Mouse (Mus musculus) gastrocnemius, postnatal 36 days (tissue): ENCODE results near the gene Ahctf1. TPM values are rescaled to one million over a fixed set of nuclear protein-coding genes. Genes with fewer than 3 reads are reported as not detected.
A peak's percentile ranks its signal among the peaks of the same experiment; 100 is the strongest.
"Not testable (repeated sequence)": the region's sequence is repeated elsewhere in the genome, so short reads cannot be mapped to it uniquely, and the experiment has no call there.

Experiments
- DNase-seq, 2 experiments: peaks; one replicate each; pipeline ENCODE4 v3.0.0; 2022
- intact Hi-C: fragments of 180-260 bp; cut with DNase I; formaldehyde crosslinking; loops from one replicate; pipeline ENCODE4 v1.15.1; 2025
- long read RNA-seq, 2 experiments: library from polyadenylated mRNA; stranded (forward); transcript quantifications; one replicate each; pipeline ENCODE4 v2.0.0; 2021
- total RNA-seq, 2 experiments: library from RNA; stranded (reverse); gene quantifications; 2 replicates each; pipeline ENCODE4 v1.2.3; 2021

Ahctf1 gene
- total RNA-seq: 10 to 100 TPM; 14.8 to 15.3 TPM
- long read RNA-seq, experiment 1, partial matches to known transcripts: 2 of 5 reads
- long read RNA-seq, experiment 1, other reads (novel, unspliced or antisense): 3 of 5 reads
- long read RNA-seq, experiment 2, partial matches to known transcripts: 1 of 2 reads
- long read RNA-seq, experiment 2, other reads (novel, unspliced or antisense): 0 of 2 reads

DNA sequence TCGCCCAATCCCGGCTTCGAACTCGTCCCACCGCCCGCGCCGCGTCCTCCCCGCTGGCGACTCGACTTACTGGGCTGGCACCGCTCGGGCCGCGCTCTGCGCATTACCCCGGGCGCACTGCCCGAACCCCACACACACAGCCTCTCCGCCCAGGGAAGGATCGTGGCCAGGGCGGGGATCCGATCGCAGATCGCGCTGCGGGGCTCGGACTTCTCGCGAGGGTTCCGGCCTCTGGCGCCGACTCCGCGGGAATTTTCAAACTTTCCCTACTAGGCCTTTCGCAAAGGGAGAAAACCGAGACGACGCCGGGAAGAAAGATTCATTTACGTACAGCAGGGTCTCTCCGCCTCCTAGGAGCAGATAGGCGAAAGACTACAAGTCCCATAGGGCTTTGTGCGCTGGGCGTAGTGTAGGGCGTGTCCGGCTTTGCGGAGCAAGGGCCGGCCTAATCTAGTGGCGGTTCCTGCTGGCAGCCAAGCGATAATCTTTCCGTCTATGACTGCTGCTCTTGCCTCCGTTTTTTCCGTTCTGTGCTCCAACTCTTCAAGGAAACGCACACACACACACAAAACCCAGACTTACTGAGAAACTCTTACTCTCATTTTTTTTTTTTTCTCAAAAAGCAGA, at the start of gene Ahctf1:
Ahctf1 (minus strand) TSS at position 168 of the 627 bp plus-strand sequence.
- intact Hi-C loops: loop anchor here (2.0 kb wide), 1 partner anchor 41 kb away; no protein-coding TSS in a partner anchor
- peak; percentile 97 to 98 for DNase-seq

DNA sequence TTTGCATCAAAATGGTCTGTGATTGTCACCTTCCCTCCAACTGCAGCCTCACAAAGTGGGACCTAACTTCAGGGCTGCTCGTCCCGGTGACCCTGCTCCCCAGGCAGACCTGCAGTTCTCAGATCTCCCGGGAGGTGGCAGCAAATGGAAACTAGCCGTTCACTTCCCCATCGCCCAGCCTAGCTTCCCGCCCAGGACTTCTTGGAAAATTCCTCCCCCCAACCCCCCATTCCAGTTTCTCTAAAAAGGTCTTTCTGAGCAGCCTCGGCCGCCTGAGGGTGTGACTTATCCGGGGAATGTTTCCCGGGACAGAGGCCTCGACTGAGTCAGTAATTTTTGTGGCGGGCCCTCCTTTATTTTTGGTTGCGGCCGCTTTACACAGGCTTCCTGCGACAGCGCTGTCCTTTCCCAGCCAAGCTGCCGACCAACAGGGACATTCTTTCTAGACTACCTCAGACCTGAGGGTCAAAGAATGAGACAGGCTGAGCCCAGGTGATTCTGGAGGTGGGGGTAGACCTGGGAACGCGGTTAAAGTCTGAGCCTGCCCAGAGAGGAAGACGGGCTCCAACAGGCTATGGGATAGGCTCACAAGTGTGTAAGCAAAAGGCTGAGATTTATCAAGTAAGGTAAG, 44.4 kb upstream of the Ahctf1 start:
- DNase-seq: peak; percentile 83 to 89
- intact Hi-C loops: loop anchor here (5.0 to 10.0 kb wide), 2 partner anchors 203 to 379 kb away; no protein-coding TSS in a partner anchor

DNA sequence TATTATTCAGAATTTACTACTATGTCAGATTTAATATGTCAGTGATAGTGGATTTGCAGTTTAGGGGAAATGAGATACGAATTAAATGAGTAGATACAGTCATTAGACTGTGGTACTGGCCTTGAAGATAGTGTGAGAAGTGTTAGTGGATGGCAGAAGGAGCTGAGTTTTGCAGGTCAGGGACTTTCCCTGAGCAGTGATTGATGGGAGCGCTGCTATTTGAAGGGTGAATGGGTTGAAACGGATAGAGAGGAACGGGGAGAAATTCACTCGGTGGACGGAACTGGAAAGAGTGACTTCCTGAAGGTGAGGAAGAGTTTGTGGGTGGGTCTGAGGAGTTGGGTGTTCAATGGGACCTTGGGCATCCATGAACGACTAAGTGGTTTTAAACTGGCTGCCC, 43.7 kb upstream of the Ahctf1 start:
- no peak for DNase-seq
- intact Hi-C loops: loop anchor here (5.0 to 10.0 kb wide), 2 partner anchors 202 to 380 kb away; no protein-coding TSS in a partner anchor

DNA sequence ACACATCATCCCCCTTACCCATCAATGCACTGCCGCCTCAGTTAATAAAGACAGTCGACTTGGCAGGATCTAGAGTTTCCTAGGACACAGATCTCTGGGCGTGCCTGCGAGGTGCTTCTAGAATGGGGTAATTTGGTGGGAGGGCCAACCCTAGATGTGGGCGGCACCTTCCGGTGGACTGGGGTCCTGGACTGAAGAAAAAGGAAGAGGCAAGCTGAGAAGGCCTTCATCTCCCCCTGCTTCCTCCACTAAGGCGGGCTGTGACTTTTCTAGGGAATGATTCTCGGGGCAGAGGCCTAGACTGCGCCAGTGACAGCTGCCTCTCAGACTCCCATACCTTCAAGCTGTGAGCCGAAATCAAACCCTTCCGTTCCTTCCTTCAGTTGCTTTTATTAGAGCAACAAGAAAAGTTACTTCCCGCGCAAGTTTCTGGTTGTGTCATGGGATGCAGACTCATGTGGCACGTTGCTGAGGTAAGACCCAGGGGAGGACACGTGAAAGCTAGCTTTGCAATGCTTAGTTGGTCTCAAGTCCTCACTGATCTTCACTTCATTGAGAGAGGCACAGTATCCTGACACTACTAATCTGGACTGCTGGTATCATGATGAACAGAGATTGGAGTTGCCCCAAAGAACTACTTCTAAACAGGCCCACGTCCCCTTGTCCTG, 42.5 kb upstream of the Ahctf1 start:
- no peak for DNase-seq
- intact Hi-C loops: loop anchor here (2.0 to 10.0 kb wide), 3 partner anchors 43 to 381 kb away; partner anchors contain the start of genes Ahctf1 and Gm10518

DNA sequence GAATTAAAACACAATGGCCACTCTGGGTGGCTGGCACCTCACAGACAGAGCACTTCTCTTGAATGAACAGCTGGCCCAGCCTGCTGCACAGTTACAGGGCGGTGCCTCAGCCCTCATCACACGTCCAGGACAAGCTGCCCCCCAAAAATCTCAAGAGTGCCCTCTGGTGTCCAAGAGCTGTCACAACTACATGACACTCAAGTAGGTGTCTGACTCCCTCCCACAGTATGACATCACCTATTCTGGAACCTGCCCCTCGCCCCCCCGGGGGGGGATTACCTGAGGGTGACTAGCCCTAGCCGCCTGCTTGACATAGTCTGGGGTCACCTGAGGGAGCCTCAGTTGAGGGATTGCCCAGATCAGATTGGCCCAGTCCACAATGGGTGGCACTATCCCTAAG, 41.4 kb upstream of the Ahctf1 start:
- intact Hi-C loops: loop anchor here (2.0 to 10.0 kb wide), 3 partner anchors 42 to 382 kb away; partner anchors contain the start of genes Ahctf1 and Gm10518
- peak; percentile 46 to 57 for DNase-seq

DNA sequence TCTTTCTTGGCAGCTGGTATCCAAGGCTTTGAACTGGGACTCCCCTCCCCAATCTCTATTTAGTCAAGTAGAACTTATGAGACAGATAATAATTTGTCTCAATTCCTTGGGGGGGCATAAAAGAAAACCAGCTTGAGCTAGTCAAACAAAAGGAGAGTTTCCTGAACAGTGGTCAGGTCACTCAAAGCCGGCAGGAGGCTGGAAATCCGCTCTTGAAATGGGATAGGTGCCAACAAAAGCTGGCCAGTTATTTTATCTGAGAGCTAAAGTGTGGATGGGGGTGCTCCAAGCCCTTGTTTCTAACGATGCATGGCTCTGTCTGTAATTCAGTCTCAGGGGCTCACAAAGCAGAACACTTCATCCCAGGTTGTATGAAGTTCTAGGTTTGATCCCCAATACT, 40.5 kb upstream of the Ahctf1 start:
- no peak for DNase-seq
- intact Hi-C loops: loop anchor here (2.0 to 10.0 kb wide), 2 partner anchors 41 to 199 kb away; partner anchors contain the start of genes Ahctf1 and Gm10518

DNA sequence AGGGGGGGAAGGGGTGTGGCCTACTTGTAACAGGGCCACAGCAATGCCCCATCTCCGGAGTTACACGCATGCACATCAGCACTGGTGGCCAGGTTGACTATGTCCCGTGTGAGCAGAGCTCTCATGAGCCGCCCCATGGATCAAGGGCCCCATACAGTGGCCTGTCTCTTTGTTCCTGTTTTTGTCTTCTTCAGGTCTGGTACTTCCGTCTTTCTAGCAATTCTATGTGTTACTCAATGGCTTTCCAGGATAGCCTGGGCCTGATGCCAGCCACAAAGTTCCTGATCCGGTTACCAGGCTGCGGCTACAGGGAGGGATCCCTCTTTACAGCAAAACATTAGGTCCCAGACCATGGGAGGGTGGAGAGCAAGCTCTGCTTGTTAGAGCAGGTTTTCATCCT, 39.1 kb upstream of the Ahctf1 start:
- DNase-seq: peak in 1 of 2 experiments; percentile 48
- intact Hi-C loops: loop anchor here (10.0 kb wide), 1 partner anchor 198 kb away; no protein-coding TSS in a partner anchor

DNA sequence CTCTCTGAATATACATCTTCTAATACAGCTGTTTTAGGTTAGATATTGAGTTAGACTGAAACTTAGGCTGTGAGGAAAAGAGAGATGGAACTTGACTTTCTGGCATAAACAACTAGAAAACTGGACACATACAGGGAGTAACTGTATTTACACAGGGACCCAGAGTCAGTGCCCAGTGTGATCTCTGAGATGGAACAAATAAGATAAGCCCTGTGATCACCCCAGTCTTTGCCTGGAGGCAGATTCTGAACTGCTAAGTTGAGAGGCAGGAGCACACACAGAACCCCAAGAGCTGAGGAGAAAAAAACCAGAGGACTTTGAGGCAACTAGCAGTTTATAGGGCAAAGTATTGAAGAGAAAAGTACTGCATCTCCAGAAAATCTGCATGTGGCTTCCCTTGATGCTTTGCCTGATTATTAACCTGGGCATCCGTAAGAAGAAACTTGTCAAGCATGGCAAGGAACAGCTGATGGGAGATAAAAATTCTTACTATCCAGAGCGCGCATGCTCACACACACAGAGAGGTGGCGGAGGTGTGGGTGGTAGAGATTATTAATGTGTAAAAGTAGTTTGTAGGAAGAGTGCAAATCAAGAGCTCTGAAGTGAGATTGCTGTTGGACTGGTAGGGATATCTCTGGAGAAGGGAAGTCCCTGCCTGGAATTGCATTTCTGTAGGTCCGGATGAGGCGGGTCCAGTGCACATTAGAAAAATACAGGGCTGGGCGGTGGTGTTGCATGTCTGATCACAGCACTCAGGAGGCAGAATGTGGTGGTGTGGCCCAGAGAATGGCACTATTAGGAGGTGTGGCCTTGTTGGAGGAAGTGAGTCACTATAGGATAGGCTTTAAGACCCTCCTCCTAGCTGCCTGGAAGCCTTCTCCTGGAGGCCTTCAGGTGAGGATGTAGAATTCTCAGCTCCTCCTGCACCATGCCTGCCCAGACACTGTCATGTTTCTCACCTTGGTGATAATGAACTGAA, 33.2 kb upstream of the Ahctf1 start:
- intact Hi-C loops: no loop called here
- DNase-seq: no peak

DNA sequence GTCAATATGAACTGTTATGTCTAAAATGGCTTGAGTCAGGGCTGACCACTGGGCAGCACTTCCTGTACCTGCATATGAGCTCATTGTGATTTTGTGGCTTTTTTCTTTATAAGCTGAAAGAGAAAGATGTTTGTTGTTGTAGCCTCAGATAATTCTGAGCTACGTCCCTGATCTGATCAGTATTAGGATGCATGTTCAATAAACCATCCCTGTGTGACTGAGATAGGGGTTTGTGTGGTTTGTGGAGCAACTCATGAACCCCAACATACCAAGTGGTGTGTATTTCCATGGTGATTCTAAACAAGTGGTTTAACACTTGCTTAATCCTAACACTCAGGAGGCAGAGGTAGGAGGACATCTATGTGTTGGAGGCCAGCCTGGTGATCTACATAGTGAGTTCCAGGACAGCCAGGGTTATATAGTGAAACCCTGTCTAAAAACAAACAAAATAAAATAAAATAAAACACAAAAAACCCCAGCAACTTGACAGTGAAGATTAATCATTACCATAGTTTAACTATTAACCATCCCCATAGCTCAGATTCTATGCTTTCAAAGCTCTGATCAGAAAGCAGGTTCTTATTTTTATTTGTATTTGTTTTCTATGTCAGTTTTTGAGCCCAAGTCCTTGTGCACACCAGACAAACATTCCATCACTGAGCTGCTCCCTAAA, 32.4 kb upstream of the Ahctf1 start:
- DNase-seq: no peak
- intact Hi-C loops: no loop called here

DNA sequence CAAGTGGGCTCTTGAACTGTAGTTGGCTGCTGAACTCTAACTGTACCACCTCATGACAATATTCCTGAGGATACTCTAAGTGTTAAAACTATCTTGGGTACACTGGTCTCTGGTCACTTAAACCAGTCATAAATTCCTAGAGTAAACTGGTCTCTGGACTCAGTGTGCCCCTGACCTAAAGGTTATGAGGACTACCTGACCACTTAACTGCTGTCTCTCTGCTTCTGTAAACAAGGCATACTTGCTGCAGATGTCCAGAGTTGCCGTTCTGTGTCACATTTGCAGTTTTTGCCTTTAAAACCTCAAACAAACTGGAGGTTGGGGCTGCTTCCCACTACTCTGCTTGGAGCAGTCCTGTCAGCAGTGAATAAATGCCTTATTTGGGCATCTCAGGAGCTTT, 30.1 kb upstream of the Ahctf1 start:
- intact Hi-C loops: no loop called here
- no peak for DNase-seq

DNA sequence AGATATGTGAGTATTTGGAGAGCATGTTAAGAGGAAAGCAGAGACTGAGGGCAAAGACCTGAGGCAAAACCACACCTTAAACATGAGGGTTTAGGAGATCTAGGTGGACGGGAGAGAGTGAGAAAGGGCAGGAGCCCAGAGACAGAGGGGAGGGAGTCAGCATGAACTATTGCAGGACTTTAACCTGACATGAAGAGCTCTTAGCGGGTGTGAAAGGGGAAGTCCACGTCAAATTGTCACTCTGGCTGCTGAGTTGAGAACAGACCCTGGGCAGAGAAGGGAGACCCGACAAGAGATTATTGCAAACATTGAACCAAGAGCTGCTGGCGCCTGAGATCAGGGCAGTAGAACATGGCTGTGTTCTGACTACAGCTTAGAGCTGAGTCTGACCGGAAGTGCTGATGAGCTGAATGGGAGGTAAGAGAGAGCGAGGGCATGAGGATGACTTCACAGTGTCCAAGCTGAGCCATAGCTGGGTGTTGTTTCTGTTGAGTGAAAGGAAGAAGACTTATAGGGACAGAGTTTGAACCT, 29.3 kb upstream of the Ahctf1 start:
- no peak for DNase-seq
- intact Hi-C loops: no loop called here

DNA sequence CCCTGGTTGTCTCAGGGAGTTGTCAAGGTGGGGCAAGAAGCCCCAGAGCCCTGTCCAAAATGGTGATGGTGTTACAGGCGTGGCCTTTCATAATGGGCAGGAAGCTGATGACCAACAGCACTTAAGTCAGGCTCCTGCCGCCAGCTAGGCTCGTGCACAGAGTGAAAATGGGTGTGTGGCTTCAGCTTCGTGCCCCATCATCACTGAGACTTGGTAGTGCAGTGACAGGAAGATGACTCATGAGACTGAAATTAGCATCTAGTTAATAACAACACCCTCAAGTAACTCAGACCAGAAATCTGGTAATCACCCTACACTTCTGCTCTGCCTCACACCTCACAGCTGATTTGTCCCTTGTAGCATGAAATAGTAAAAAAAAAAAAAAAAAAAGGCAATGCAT, 25.4 kb upstream of the Ahctf1 start:
- DNase-seq: no peak
- intact Hi-C loops: no loop called here

DNA sequence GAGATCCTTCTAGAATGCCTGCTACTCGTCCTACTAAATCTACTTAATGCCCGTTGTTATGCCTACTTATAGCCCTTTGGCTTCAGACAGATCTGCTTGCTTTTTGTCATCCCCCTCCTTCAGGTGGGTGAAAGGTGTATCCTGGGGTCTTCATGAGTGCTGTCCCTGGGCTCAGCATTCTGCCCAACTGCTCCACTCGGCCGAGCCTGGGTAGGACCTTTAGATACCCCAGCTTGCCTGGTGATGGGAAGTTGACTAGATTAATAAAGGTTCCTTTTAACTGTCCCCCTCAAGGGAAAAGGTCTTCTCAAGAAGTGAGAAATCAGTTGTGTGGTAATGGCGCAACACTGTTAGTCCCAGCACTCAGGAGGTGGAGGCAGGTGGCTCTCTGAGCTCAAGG, 24.6 kb upstream of the Ahctf1 start:
- intact Hi-C loops: no loop called here
- DNase-seq: no peak

DNA sequence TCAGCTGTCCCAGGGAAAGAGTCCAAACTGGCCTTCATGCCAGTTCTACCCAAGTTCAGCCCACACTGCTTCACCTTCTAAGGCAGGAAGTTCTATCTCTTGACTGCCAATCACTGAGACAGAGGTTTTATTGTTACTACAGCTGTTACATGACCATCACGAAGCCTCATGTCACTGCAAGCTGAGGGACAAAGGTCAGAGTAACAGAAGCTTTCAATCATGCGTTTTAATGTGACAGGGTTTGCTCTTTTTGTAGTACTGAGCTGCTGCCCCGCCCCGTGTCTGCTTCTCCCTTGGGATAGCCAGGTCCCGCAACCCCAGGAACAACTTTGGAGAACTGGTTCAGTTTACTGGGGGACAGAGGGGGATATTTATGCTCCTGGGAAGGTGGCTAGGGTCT, 21.1 kb upstream of the Ahctf1 start:
- no peak for DNase-seq
- intact Hi-C loops: no loop called here

DNA sequence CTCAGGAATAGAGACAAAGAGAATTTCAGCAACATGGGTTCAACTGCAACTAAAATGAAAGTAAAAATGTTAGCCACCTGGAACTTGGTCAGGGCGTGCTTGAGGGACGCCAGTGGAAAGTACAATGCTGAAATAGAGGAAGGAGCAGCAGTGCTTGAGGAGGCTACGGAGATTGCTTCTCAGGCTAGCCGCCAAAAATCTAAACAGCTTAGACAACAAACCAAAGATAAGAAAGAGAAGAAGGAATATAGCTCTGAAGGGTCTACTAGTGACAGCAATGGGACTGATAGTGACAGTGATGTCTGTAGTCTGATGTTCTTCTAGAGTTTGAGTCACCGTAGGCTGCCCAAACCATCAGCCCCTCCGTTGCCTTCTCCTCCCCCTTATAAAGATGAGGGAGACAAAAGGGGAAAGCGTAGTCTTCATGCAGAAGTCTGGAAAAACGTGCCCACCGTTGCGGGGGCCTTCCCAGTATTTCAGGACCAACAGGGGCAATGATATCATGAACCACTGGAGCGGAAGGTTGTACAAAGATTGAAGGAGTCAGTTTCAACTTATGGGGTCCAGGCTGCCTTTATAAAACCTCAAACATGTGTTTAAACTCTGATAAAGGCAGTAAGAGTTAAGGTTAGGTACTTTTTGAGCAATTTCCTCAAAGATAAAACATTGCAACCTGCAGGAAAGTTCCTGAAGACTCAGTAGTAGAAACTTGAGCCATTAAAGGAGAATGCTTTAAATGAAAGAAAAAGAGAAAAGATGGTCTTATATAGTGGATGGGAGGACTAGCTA, 15.2 kb upstream of the Ahctf1 start:
- intact Hi-C loops: not testable (repeated sequence)

DNA sequence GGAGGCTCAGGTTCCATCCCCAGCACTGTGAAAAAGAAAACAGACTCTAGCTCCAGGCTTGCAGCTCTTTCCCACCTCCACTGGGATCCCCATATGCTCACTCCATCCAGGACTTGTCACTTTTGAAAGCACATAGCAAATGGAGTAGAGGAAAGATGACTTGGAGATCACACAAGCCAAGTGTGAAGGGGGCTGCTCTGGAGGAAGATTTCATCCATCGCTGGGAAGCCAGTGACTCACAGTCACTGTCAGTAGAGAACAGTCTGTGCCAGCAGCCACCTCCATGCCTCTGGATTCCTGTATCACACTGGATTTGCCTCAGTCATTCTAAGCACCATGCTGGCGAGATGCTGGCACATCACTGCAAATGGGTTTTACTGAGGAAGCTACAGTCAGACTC, 11.1 kb upstream of the Ahctf1 start:
- no peak for DNase-seq
- intact Hi-C loops: no loop called here

More for the DNA sequence above, 15.2 kb upstream of the Ahctf1 start:
- DNase-seq: not testable (repeated sequence)

DNA sequence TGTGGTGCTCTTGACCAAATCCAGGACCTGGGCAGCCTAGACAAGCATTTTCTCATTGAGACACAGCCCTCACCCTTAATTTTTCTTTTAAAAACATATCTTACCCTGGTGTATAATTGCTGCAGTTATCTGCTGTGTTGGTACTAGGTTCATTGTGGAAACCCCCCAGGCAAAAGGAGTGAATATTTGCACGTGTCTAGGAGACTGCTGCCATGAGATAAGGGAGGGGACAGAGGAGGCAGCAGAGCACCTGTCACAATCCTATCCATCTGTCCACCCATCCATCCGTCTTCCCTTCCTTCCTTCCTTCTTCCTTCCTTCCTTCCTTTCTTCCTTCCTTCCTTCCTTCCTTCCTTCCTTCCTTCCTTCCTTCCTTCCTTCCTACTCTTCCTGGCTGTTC, 9.9 kb upstream of the Ahctf1 start:
- intact Hi-C loops: no loop called here
- DNase-seq: no peak

DNA sequence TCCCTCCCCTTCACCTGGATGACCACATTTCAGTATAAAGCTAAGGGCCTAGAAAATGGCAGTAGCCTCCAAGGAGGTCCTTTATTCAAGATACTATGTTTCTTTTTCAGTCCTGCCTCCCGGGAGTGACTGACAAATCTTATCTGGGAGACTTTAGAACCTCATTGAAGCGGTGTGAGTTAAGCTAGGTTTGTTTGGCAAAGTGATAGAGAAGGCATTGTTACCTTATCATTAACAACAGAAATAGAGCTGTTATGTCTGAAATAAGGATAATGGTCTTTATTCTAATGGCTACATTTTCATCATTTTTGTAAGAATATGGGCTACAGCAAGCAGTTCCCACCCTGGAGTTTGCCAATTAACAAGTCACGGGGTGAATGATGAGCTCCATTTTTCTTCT, 4.8 kb upstream of the Ahctf1 start:
- intact Hi-C loops: no loop called here
- no peak for DNase-seq
